Mouse (Mus musculus) lung, embryonic 15.5 days (tissue): Measurements from ENCODE around the gene Prkcd. TPM values are rescaled to one million over a fixed set of nuclear protein-coding genes. Genes with fewer than 3 reads are reported as not detected.
"Not testable (repeated sequence)": the region's sequence is repeated elsewhere in the genome, so short reads cannot be mapped to it uniquely, and the experiment has no call there.

ENCODE experiments used
- ATAC-seq: fragments of 200-750 bp; cut with Nextera tagmentation; 2 replicates; pipeline ENCODE4 v1.8.0; 2017; ENCODE audit warnings: moderate number of reproducible peaks, borderline replicate concordance; ENCODE audit not compliant: low FRiP score, low TSS enrichment; ENCODE audit errors: extremely low read depth
- H3K27ac ChIP-seq: fragments of 300-500 bp; sonication (generic); 2 replicates; pipeline ENCODE4 v1.5.1; 2015; ENCODE audit warnings: moderate library complexity, mild to moderate bottlenecking, inconsistent platforms
- H3K27me3 ChIP-seq: fragments of 300-500 bp; sonication (generic); 2 replicates; pipeline ENCODE4 v1.6.1; 2015; ENCODE audit warnings: inconsistent platforms
- H3K36me3 ChIP-seq: fragments of 300-500 bp; sonication (generic); 2 replicates; pipeline ENCODE4 v1.6.1; 2015; ENCODE audit warnings: inconsistent platforms
- H3K4me1 ChIP-seq: fragments of 300-500 bp; sonication (generic); 2 replicates; pipeline ENCODE4 v1.6.1; 2015; ENCODE audit warnings: inconsistent platforms
- H3K4me2 ChIP-seq: fragments of 300-500 bp; sonication (generic); 2 replicates; pipeline ENCODE4 v1.6.1; 2015; ENCODE audit warnings: inconsistent platforms, mild to moderate bottlenecking, moderate library complexity
- H3K4me3 ChIP-seq: fragments of 300-500 bp; sonication (generic); 2 replicates; pipeline ENCODE4 v1.5.1; 2015; ENCODE audit warnings: mild to moderate bottlenecking, inconsistent platforms
- H3K9ac ChIP-seq: fragments of 300-500 bp; sonication (generic); 2 replicates; pipeline ENCODE4 v1.6.1; 2015; ENCODE audit warnings: inconsistent platforms
- H3K9me3 ChIP-seq: fragments of 300-500 bp; sonication (generic); 2 replicates; pipeline ENCODE4 v1.6.1; 2016; ENCODE audit warnings: inconsistent platforms
- WGBS: fragments of 180-500 bp; shearing (Covaris S2); methylation state at CpG from one replicate; pipeline ENCODE4 v1.1.7; 2015; 5-methylcytosine and 5-hydroxymethylcytosine counted together
- polyA plus RNA-seq: library from polyadenylated mRNA; unstranded; fragments of >200 nt; fragmentation: Nextera tagmentation; extraction: Ambion mirVana; gene quantifications from 2 replicates; pipeline ENCODE4 v1.2.1, GENCODE M21; 2015

Prkcd gene
- polyA plus RNA-seq, 1 experiment from 2014 or later, result 61.7 TPM

- H3K9me3 ChIP-seq, result no peaks in the 10 kb centered on the region
- no peak overlapping the region for H3K27ac ChIP-seq
- no peak overlapping the region for H3K4me2 ChIP-seq
- peaks cover 21% of the 10 kb centered on the region for H3K4me1 ChIP-seq
- H3K4me3 ChIP-seq, result no peak overlapping the region
- H3K36me3 ChIP-seq, result peaks cover 16% of the 10 kb centered on the region; the same call in 1 of the 2 replicates
- 64% methylated on average over 5 of the region's 5 CpGs for WGBS
- ATAC-seq, result no peak
- H3K9ac ChIP-seq, result no peak overlapping the region
- H3K27me3 ChIP-seq, result no peaks in the 10 kb centered on the region
Observed at GRCm38 (mm10) chr14:30579180-30579579, 46.8 kb downstream of the Prkcd start.

- WGBS, result 13% methylated on average over 10 of the region's 12 CpGs
- not testable (repeated sequence) for ATAC-seq, H3K4me3 ChIP-seq, H3K9ac ChIP-seq, H3K27me3 ChIP-seq, H3K9me3 ChIP-seq, H3K27ac ChIP-seq, H3K4me2 ChIP-seq
- Histone ChIP-seq H3K36me3 (peaks cover 30% of the 10 kb centered on the region), H3K4me1 (peaks cover 19% of the 10 kb centered on the region)
Observed at GRCm38 (mm10) chr14:30577303-30578062, 48.5 kb downstream of the Prkcd start.

- Histone ChIP-seq H3K9ac (no peak overlapping the region), H3K4me2 (no peak overlapping the region), H3K27ac (no peak overlapping the region), H3K9me3 (no peaks in the 10 kb centered on the region), H3K27me3 (no peaks in the 10 kb centered on the region), H3K4me1 (peaks cover 19% of the 10 kb centered on the region), H3K4me3 (no peak overlapping the region), H3K36me3 (peaks cover 43% of the 10 kb centered on the region)
- no peak; the same call in 1 of the 2 replicates for ATAC-seq
- WGBS, result 28% methylated on average over 5 of the region's 5 CpGs
Observed at GRCm38 (mm10) chr14:30576260-30576659, 49.8 kb downstream of the Prkcd start.

- no peaks in the 10 kb centered on the region for H3K27me3 ChIP-seq
- H3K4me1 ChIP-seq, result peaks cover 19% of the 10 kb centered on the region
- 64% methylated on average over 7 of the region's 7 CpGs for WGBS
- no peaks in the 10 kb centered on the region for H3K9me3 ChIP-seq
- ATAC-seq, result no peak
- no peak overlapping the region for H3K4me2 ChIP-seq
- peaks cover 47% of the 10 kb centered on the region for H3K36me3 ChIP-seq
- 0 out of 2 replicates have a peak overlapping the region, but pooled peaks have one; percentile 7 for H3K9ac ChIP-seq
- no peak overlapping the region for H3K4me3 ChIP-seq
- H3K27ac ChIP-seq, result no peak overlapping the region
Observed at GRCm38 (mm10) chr14:30575791-30576190, 50.2 kb downstream of the Prkcd start.

GRCm38 (mm10) chr14:30573983-30574584, 51.9 kb downstream of the Prkcd start:
- Histone ChIP-seq H3K27me3 (no peaks in the 10 kb centered on the region), H3K4me2 (no peak overlapping the region), H3K4me1 (peaks cover 16% of the 10 kb centered on the region), H3K9me3 (no peaks in the 10 kb centered on the region), H3K36me3 (peaks cover 63% of the 10 kb centered on the region), H3K4me3 (no peak overlapping the region), H3K27ac (no peak overlapping the region), H3K9ac (no peak overlapping the region)
- peak; percentile 47; the same call in 1 of the 2 replicates for ATAC-seq
- 60% methylated on average over 6 of the region's 6 CpGs for WGBS

GRCm38 (mm10) chr14:30573235-30573634, 52.8 kb downstream of the Prkcd start:
- H3K4me1 ChIP-seq, result peaks cover 16% of the 10 kb centered on the region
- H3K4me3 ChIP-seq, result no peak overlapping the region
- H3K27ac ChIP-seq, result no peak overlapping the region
- H3K27me3 ChIP-seq, result no peaks in the 10 kb centered on the region
- H3K4me2 ChIP-seq, result no peak overlapping the region
- no peak overlapping the region for H3K9ac ChIP-seq
- ATAC-seq, result no peak
- WGBS, result 45% methylated on average over 8 of the region's 8 CpGs
- H3K36me3 ChIP-seq, result peaks cover 72% of the 10 kb centered on the region
- H3K9me3 ChIP-seq, result no peaks in the 10 kb centered on the region

- H3K36me3 ChIP-seq, result peaks cover 82% of the 10 kb centered on the region
Observed at GRCm38 (mm10) chr14:30572253-30572652, 53.8 kb downstream of the Prkcd start.

GRCm38 (mm10) chr14:30570303-30570702, 55.7 kb downstream of the Prkcd start:
- Histone ChIP-seq H3K4me1 (no peaks in the 10 kb centered on the region; the same call in 1 of the 2 replicates), H3K9me3 (no peaks in the 10 kb centered on the region), H3K4me2 (no peak overlapping the region), H3K27me3 (no peaks in the 10 kb centered on the region), H3K36me3 (peaks cover 94% of the 10 kb centered on the region), H3K27ac (0 out of 2 replicates have a peak overlapping the region, but pooled peaks have one; percentile 8), H3K9ac (no peak overlapping the region), H3K4me3 (no peak overlapping the region)
- ATAC-seq, result no peak
- WGBS, result 65% methylated on average over 9 of the region's 9 CpGs

More at GRCm38 (mm10) chr14:30572253-30572652, 53.8 kb downstream of the Prkcd start:
- no peaks in the 10 kb centered on the region for H3K27me3 ChIP-seq
- H3K9ac ChIP-seq, result no peak overlapping the region
- 84% methylated on average over 10 of the region's 10 CpGs for WGBS
- peaks cover 11% of the 10 kb centered on the region for H3K4me1 ChIP-seq
- H3K4me3 ChIP-seq, result no peak overlapping the region
- H3K27ac ChIP-seq, result no peak overlapping the region
- no peaks in the 10 kb centered on the region for H3K9me3 ChIP-seq
- no peak for ATAC-seq
- H3K4me2 ChIP-seq, result no peak overlapping the region

- Histone ChIP-seq H3K27ac (no peak overlapping the region), H3K27me3 (no peaks in the 10 kb centered on the region), H3K9me3 (no peaks in the 10 kb centered on the region), H3K36me3 (peaks cover 96% of the 10 kb centered on the region), H3K9ac (no peak overlapping the region), H3K4me1 (no peaks in the 10 kb centered on the region), H3K4me3 (no peak overlapping the region), H3K4me2 (no peak overlapping the region)
- ATAC-seq, result no peak
- 79% methylated on average over 9 of the region's 9 CpGs for WGBS
Observed at GRCm38 (mm10) chr14:30568016-30568415, 58.0 kb downstream of the Prkcd start.

GRCm38 (mm10) chr14:30566317-30566716, 59.7 kb downstream of the Prkcd start:
- Histone ChIP-seq H3K9me3 (no peaks in the 10 kb centered on the region), H3K4me3 (no peak overlapping the region), H3K36me3 (peaks cover 85% of the 10 kb centered on the region), H3K9ac (no peak overlapping the region), H3K4me2 (no peak overlapping the region), H3K4me1 (no peaks in the 10 kb centered on the region), H3K27ac (no peak overlapping the region), H3K27me3 (no peaks in the 10 kb centered on the region)
- ATAC-seq, result no peak
- WGBS, result 82% methylated on average over 6 of the region's 6 CpGs

- Histone ChIP-seq H3K4me1 (no peaks in the 10 kb centered on the region), H3K9me3 (no peaks in the 10 kb centered on the region), H3K9ac (no peak overlapping the region), H3K27me3 (no peaks in the 10 kb centered on the region), H3K27ac (no peak overlapping the region), H3K36me3 (peaks cover 85% of the 10 kb centered on the region), H3K4me3 (no peak overlapping the region), H3K4me2 (no peak overlapping the region)
- no peak for ATAC-seq
- WGBS, result 90% methylated on average over 2 of the region's 2 CpGs
Observed at GRCm38 (mm10) chr14:30564451-30564850, 61.6 kb downstream of the Prkcd start.

- Histone ChIP-seq H3K9me3 (no peaks in the 10 kb centered on the region), H3K27me3 (no peaks in the 10 kb centered on the region), H3K4me3 (no peak overlapping the region), H3K9ac (no peak overlapping the region), H3K36me3 (peaks cover 77% of the 10 kb centered on the region), H3K27ac (no peak overlapping the region), H3K4me2 (no peak overlapping the region), H3K4me1 (peaks cover 10% of the 10 kb centered on the region)
- no peak for ATAC-seq
Observed at GRCm38 (mm10) chr14:30562343-30562742, 63.7 kb downstream of the Prkcd start.
